Mouse (Mus musculus) layer of hippocampus, adult 18-20 months (tissue): ENCODE measurements around the gene Mospd3. TPM values are rescaled to one million over a fixed set of nuclear protein-coding genes. Genes with fewer than 3 reads are reported as not detected.
"Not testable (repeated sequence)": the region's sequence is repeated elsewhere in the genome, so short reads cannot be mapped to it uniquely, and the experiment has no call there.

Source experiments
- DNase-seq, 2 experiments: peaks; one replicate each; pipeline ENCODE4 v3.0.0; 2022; ENCODE audit warnings: low spot score in 2 of 2
- total RNA-seq, 2 experiments: library from RNA; stranded (reverse); gene quantifications; 2 replicates each; pipeline ENCODE4 v1.2.3; 2021

Gene Mospd3
- total RNA-seq, 2 experiments from 2014 or later: 20.9 to 25.2 TPM

GRCm38 (mm10) chr5:137623937-137624530, 23.2 kb upstream of the Mospd3 start:
- DNase-seq: no peak

GRCm38 (mm10) chr5:137615347-137615746, 14.5 kb upstream of the Mospd3 start:
- no peak for DNase-seq

GRCm38 (mm10) chr5:137614921-137615320, 14.1 kb upstream of the Mospd3 start:
- not testable (repeated sequence) for DNase-seq

- no peak for DNase-seq
Observed at GRCm38 (mm10) chr5:137613550-137613949, 12.7 kb upstream of the Mospd3 start, which contains the start of gene Pcolce. Pcolce (minus strand) TSS chr5:137613784.

- no peak for DNase-seq
Observed at GRCm38 (mm10) chr5:137613076-137613475, 12.2 kb upstream of the Mospd3 start.

- no peak for DNase-seq
Observed at GRCm38 (mm10) chr5:137611245-137611602, 10.4 kb upstream of the Mospd3 start.

- DNase-seq: no peak
Observed at GRCm38 (mm10) chr5:137610548-137611244, 9.8 kb upstream of the Mospd3 start.

GRCm38 (mm10) chr5:137610056-137610455, 9.2 kb upstream of the Mospd3 start:
- no peak for DNase-seq

- no peak for DNase-seq
Observed at GRCm38 (mm10) chr5:137609292-137609691, 8.4 kb upstream of the Mospd3 start.

GRCm38 (mm10) chr5:137608654-137609190, 7.9 kb upstream of the Mospd3 start:
- DNase-seq: no peak

- no peak for DNase-seq
Observed at GRCm38 (mm10) chr5:137607860-137608653, 7.2 kb upstream of the Mospd3 start.

GRCm38 (mm10) chr5:137601365-137601729, 489 bp upstream of the Mospd3 start:
- no peak for DNase-seq

- no peak for DNase-seq
Observed at GRCm38 (mm10) chr5:137600281-137600618, 608 bp downstream of the Mospd3 start.

GRCm38 (mm10) chr5:137599600-137599999, 1.3 kb downstream of the Mospd3 start:
- no peak for DNase-seq

- no peak for DNase-seq
Observed at GRCm38 (mm10) chr5:137598100-137598826, 2.6 kb downstream of the Mospd3 start.

GRCm38 (mm10) chr5:137597625-137598024, 3.2 kb downstream of the Mospd3 start:
- DNase-seq: no peak

GRCm38 (mm10) chr5:137596601-137597261, 4.1 kb downstream of the Mospd3 start:
- no peak for DNase-seq

- DNase-seq: no peak
Observed at GRCm38 (mm10) chr5:137595921-137596320, 4.9 kb downstream of the Mospd3 start.

- no peak for DNase-seq
Observed at GRCm38 (mm10) chr5:137590507-137590906, 10.4 kb downstream of the Mospd3 start.

GRCm38 (mm10) chr5:137584976-137585375, 15.9 kb downstream of the Mospd3 start:
- DNase-seq: peak in 1 of 2 experiments; percentile 74

GRCm38 (mm10) chr5:137583670-137584169, 17.1 kb downstream of the Mospd3 start:
- DNase-seq: peak; percentile 48 to 69
